Mouse (Mus musculus) fat pad, adult 2 months (tissue): ENCODE results near the gene Shisa4.
A peak's percentile ranks its signal among the peaks of the same experiment; 100 is the strongest.

Source experiments
- DNase-seq: peaks from one replicate; pipeline ENCODE4 v3.0.0-alpha.2; 2011; ENCODE audit warnings: low read depth, low spot score; ENCODE audit errors: extremely low read depth

The Shisa4 gene

DNA sequence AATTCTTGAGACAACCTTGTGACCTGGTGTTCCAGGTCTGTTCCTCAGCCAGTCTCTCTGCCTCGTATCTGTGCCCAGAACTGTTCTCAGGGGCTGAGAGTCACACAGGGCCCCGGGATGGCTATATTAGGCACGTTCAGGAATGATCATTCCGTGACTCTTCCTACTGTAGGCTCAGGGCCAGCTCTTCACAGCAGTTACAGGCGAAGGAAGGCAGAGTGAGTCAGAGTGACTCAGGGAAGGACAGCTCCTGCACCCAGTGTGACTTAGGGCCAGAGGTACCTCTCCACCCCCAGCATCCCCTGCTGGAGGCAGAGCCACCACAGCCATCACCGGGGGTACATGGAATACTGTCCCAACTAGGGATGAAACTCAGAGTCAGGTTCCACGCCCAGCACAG, 8.0 kb downstream of the Shisa4 start:
- no peak for DNase-seq

DNA sequence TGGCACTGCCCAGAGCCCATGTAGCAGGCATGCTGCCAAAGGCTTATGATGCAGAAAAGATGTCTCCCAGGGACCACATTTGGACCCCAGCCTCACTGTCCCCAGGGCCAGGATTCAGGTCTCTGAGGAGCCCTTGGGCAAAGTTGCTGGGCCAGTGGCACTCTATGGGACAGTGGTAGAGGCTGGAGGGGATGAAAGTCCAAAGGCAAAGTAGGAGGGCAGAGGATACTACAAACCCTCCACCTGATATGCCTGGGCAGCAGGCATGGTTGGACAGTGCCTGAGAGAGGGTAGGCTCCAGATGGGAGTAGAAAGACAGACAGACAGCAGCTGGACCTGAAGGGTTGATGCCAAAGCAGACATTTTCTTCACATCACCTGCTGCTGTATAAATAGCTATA, 8.7 kb downstream of the Shisa4 start:
- DNase-seq, result no peak

GRCm38 (mm10) chr1:135363446-135363845, 11.6 kb downstream of the Shisa4 start:
- DNase-seq, result no peak

DNA sequence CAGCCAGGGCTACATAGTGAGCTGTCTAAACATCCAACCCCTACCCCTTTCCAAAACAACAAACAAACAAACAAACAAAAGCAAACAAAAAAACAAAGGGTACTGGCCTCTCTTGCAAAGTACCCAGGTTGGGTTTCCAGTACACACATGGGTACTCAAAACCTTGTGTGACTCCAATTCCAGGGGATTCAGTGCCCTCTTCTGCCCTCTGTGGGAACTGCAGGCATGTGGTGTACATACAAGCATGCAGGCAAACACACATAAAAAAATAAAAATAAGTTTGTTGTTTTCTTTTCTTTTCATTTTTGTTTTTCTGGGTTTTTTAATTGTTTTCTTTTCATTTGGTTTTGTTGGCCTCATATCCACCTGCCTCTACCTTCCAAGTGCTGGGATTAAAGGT, 12.9 kb downstream of the Shisa4 start:
- no peak for DNase-seq

- DNase-seq, result no peak
Measured at GRCm38 (mm10) chr1:135361491-135361890, 13.5 kb downstream of the Shisa4 start.

DNA sequence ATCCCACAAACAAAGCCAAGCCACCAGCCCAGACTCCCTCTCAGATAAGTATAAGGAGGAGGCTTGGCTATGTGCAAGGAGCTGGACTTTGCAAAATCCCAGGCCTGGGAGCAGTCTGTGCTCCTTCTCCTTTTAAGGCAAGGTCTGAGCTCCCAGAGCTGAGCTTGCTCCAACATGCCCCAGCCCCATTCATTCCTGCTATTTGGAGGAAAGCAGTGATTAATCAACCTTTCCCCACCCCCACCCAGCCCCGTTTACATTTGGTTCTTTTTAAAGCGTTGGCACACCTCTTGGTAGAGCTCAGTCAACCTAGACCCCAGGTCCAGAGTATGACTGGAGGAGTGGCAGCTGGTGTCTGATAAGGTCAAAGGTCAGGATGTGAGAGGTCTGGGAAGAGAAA, 16.0 kb downstream of the Shisa4 start:
- peak; percentile 28 for DNase-seq

DNA sequence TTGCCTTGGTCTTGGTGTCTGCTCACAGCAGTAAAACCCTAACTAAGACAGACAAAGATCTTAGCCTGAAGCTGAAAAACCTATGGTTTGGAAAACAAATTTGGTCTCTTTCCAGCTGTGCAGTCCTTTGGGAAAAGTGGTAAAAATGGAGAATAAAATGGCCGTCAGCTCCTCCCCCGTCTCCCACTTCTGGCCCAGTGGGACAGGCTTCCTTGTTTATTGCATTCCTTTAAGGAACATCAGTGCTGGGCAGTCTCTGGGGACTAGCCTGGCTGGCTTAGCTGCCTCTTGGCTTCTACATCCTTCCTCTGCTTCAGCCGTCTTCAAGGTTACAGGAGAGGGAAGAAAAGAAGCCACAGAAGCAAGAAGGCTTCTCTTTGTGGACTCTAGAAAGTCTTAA, 23.1 kb downstream of the Shisa4 start:
- DNase-seq, result no peak

GRCm38 (mm10) chr1:135347498-135348169, 27.4 kb downstream of the Shisa4 start:
- no peak for DNase-seq

- no peak for DNase-seq
Measured at GRCm38 (mm10) chr1:135346891-135347290, 28.1 kb downstream of the Shisa4 start.

DNA sequence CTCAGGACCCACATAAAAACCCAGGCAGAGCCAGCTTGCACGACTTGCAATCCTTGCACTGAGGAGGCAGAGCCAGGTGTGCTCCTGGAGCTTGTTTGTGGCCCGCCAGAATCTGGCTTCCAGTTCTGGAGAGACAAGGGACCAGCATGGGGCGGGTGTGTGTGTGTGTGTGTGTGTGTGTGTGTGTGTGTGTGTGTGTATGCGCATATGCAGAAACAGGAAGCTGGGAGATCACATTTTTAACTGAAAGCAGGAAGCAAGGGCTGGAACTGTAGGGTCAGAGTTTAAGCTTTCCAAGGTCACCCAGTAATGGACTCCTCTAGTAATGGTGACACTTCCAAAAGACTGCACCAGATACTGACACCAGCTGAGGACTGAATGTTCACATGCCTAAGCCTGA, 31.0 kb downstream of the Shisa4 start:
- DNase-seq, result no peak

DNA sequence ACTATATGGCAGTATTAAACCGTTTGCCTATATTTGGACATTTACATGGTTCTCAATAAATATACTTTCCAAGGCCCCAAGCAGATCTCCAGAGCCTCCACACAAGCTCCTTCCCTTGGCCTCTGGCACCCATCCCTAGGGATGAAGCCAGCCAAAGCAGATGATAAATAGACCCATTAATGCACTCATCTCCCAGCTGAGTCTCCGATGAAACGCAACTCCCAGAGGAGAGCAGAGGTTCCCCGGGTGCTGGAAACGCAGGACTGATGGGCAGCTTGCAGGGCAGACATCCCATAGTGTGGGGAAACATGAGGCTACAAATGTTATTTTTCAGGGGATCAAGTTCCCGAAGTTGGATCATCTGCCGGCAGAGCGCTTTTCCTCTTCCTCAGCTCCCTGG, 33.1 kb downstream of the Shisa4 start:
- no peak for DNase-seq

DNA sequence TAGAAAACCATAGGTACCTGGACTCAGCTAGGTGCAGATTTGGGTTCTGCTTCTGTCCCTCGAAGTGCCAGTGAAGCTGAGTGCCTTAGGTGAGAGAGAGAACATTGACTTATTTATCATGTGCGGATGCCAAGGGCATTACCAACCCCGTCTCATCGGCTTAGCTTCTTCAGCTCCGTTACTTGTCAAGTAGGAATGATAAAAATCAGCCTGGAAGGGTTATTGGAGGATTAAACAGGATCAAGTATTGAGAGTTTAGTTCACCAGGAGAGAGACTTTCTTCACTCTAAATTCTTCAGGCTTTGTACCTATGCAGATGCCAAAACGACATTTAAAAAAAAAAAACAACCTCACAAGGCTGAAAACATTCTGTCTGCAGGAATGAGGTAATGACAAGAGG, 44.5 kb downstream of the Shisa4 start:
- peak; percentile 97 for DNase-seq

- DNase-seq, result no peak
Measured at GRCm38 (mm10) chr1:135328368-135328767, 46.7 kb downstream of the Shisa4 start.

GRCm38 (mm10) chr1:135325934-135326333, 49.1 kb downstream of the Shisa4 start:
- no peak for DNase-seq

DNA sequence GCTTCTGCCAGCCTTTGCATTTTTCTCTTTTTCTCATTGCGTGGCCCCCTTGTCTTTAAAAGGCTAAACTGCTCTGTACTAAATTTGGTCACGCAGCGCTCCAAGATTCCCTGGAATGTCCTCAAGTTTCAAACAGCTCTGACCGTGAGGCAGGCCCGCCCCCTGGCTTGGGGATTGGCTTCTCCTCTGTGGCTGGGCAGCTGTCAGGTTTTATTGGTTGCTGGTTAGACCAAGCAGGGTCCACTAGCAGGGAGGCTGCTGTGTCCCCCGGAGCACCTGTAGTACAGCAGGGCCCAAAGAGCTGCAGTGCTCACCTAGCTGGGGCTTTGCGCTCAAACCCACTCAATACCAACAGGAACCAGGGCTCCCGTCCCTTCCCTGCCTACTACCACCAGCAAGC, 50.5 kb downstream of the Shisa4 start, which contains the start of gene Lmod1:
Lmod1 (plus strand) TSS at position 237 of the 400 bp plus-strand sequence.
- DNase-seq, result no peak

GRCm38 (mm10) chr1:135323367-135323901, 51.6 kb downstream of the Shisa4 start:
- DNase-seq, result no peak
